Mouse (Mus musculus) adrenal gland, postnatal 36 days (tissue): ENCODE measurements around the gene Slc23a2. TPM values are rescaled to one million over a fixed set of nuclear protein-coding genes. Genes with fewer than 3 reads are reported as not detected.

ENCODE experiments used
- DNase-seq, 2 experiments: peaks; one replicate each; pipeline ENCODE4 v3.0.0; 2021; ENCODE audit warnings: mixed read lengths in 1 of 2
- total RNA-seq, 2 experiments: library from RNA; stranded (reverse); gene quantifications; 2 replicates each; pipeline ENCODE4 v1.2.3; 2021

The Slc23a2 gene
- total RNA-seq, 2 experiments from 2014 or later: 85.9 to 282 TPM

DNA sequence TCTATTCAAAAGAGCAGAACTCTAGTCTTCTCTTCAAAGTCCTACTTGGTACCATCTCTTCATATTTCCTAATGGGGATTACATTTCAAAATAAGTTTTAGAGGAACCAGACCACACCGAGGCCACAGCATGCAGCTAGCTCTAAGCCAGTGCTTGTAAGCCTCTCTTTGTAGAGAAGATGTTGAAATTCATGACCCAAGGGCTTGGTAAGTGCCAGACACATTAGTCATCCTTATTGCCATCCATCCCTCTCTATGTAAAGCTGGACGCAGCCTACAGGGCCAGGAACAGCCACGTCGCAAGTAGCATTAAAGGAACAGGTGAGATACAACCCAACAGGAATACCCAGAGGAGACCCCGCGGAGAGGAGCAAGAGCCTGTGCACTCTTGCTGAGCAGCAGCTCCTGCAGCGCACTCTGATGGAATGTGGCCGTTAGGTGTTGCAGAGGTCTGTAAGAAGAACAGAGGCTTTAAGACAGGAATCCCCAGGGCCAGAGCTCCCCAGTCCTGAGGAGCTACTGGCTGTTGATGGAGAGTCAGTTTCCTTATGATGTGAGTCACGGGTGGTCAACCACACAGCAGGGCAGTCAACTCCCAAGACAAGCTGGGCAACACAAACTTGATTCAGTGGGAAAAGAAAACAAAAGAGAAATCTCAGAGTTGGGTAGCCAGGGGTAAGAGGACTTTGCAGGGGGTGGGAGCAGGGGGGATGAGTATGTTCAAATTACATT lies 45.8 kb downstream of the Slc23a2 start:
- no peak for DNase-seq

DNA sequence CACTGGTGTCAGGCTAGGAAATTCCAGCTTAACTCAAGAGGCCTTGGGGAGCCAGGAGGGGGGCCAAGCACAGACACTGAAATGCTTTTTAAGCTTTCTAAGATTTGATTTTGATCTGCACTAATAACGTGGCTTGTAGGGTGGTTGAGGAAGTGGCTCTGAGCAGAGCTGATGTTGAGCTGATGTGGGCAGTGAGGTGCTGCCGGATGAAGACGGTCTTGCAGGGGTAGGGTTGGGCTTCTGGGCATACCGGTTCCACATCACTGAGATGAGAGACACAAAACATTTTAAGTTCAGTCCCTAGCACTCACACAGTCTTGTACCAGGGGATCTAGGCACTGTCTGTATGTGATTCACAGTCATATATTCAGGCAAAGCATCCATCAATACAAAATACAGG lies 46.5 kb downstream of the Slc23a2 start:
- DNase-seq: no peak

DNA sequence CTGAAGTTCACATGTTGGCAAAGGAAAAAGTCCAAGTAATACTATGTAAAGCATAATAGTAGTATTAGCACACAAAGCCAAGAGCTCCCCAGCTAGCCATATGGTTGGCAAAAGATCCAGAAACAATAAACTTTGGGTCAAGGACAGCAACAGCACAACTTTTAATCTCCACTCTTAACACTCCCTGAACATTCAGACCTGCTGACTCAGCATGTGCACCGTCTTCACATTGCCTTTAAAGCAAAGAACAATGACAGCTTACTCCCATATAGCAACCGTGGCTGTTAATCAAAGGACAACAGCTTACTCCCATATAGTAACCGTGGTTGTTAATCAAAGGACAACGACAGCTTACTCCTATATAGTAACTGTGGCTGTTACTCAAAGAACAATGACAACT lies 48.3 kb downstream of the Slc23a2 start:
- peak; percentile 58 to 64 for DNase-seq

DNA sequence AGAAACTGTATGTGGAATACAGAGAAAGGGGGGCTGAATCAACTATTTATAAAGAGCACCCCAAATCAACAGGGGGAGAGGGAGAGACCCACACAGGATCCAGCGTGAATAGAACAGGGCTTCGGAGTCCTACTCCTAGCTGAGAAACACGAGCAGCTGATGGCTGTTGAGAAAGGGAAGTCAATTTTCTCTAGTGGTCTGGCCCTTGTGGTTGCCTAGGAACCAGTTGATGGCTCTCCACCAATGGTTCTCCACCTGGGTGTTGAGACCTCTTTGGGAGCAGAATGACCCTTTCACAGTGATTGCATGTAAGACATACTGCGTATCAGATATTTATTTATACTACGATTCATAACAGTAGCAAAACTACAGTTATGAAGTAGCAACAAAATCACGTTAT lies 49.1 kb downstream of the Slc23a2 start:
- DNase-seq: no peak

DNA sequence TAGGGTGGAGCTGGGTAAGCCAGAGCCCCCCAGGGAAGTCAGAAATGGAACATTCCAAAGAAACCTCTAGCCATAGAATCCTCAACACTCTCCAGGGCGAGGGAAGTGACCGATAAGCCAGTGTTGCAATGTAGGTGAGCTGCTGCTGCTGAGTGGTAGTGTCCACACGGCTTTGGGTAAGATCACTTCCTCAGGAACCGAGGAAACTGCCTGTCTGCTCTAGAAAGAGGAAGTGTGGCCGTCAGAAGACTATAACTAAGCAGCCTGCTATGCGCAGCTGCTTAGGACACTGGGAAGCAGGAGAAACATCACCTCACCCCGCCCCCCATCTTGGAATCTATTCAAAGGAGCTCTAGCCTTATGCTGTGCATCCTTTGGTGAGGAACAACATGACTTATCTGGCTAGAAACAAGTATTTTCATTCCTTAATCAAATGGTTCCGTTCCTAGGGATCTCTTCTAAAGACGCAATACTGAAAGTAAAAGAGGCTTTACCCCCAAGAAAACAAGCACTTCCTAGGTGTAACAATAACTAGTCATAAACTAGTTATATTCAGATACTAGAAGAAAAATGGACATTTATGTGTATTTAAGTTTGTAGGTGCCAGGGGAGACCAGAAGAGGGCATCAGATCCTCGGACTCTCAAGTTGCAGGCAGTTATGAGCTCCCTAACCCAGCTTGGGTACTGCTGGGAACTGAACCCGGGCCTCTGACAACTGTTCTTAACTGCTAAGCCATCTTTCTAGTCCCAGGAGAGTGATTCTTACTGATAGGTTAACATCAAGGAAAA lies 50.3 kb downstream of the Slc23a2 start:
- DNase-seq: no peak

DNA sequence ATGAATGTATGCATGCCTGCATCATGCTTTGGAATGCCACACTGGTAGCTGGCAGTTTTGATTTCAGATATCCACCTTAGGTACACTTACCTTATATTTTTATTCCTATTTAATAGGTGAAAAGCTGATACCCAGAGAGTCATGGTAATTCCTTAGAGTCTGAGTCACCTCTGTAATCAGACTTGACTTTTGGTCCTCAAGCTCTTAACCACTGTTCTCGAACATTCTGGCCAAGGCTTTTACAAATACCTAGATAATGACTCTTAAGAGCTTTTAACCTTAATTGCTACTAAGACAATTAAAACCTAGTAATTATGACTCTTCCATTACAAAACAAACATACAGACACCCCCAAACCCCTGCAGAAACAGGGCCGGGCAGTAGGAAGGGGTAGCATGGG lies 51.2 kb downstream of the Slc23a2 start:
- DNase-seq: no peak

DNA sequence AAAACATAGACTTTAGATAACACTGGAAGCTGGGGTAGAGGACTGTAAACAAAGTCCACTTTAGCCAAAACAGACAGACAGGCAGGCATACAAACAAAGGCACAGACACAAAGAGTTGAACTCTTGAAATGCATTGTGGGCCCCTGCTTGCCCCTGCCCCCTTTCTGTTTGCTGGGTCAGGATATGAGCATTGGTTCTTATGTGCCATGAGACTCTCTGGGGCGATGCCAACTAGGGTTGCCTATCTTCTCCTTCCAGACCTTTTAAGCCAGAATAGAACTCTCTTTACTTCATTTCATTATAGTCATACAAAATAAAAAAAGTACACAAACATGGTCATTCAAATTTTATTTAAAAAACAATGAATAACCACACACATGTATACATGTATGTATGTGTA lies 51.6 kb downstream of the Slc23a2 start:
- no peak for DNase-seq

DNA sequence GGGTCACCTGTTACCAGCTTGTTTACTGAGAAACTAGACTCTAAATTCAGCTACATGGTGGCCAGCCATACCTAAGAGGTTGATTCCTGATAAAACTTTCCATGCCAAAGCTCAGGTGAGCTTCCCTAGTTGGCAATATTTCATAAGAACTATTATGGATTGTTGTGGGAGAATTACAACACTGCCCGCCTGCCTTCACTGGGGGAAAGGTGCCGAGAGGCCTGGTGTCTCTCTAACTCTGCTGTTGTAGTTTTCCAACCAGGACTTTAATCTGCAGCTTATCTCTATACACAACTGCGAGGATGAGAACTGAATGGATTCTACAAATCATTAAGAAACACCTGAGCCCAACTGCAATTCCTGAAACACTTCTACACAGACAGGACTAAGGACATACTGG lies 52.2 kb downstream of the Slc23a2 start:
- DNase-seq: no peak

DNA sequence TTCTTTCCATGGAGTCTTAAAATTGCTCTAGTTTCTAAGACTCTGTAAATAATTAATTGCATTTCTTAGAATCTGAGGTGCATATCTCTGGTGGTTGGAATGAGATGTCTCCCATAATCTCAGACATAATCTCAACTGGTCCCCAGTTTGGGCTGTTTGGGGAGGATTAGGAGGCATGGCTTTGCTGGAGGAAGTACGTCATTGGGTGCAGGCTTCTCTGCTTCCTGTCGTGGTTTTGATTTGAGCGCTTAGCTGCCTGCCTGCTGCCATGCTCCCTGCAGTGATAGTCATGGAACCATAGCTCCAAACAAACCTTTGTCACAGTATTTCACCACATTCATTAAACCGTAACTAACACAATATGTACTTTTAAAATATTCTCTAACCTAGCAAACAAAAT lies 53.2 kb downstream of the Slc23a2 start:
- no peak for DNase-seq

DNA sequence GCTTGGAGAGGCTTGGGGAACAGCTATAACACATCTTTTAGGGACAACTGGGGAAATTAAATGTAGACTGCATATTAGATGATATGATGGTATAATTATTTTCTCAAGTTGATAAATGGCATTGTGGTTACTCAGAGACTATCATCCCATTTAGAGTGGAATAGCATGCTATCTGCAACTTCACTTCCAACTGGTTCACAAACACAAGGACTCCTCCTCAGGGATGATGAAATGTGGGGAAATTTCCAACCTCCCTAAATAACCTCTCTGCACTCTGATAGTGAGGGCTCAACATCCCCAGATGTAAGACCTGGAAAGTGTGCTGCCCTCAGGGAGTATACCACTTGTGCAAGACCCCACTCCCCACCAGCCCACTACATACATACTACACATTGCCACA lies 60.1 kb downstream of the Slc23a2 start:
- no peak for DNase-seq

DNA sequence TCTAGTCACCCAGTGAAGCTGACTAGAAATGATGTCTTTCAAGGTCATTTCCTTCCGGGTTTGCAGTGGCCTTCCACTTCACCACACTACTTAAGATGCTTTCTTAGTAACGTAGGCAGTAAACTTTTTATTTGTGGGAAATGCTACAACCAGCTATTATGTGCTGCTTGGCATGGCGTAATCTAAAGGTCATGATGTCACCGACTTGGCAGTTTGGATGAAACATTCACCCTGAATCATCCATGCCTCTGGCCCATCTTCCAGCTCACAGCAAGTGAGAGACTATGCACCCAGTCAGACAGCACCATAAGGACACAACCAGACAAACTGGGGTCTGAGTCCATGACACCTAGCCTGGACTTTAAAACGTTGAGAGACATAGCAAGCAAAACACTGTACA lies 60.5 kb downstream of the Slc23a2 start:
- peak; percentile 71 to 78 for DNase-seq

DNA sequence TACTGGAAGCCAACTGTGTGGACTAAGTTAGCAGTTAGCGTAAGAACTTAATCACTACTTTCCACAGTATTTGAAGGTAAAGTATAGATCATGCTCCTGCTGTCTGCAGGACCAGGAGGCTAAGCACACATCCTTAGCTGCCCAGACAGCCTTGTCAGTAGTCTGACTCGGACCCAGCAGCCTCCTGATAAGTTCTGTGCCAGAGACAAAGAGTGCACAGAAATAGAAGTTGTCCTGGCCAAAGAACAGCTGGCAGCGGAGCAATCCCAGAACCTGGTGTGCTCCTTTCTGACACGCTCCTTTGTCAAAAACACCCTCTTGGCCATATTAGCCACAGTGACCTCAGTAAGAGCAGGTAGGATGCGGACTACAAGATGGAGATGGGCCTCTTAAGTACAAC lies 65.8 kb downstream of the Slc23a2 start:
- no peak for DNase-seq

DNA sequence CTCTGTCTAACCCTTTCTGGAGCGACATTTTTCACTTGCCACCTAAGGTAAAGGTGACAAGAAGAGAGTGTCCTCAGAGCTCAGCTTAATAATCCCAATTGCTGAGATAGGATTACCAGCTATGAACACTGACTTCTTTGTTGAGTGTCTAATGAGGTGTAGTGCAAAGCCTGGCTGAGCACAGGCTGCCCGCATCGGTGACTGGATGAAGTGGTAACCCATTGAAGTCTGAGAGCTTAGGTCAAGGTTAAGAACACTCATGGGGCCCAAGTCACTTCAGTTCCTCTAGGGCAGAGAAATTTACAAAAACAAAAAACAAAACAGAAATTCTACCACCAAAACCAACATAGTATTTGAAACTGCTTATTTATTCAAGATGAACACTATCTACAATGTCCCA lies 71.9 kb downstream of the Slc23a2 start:
- no peak for DNase-seq

DNA sequence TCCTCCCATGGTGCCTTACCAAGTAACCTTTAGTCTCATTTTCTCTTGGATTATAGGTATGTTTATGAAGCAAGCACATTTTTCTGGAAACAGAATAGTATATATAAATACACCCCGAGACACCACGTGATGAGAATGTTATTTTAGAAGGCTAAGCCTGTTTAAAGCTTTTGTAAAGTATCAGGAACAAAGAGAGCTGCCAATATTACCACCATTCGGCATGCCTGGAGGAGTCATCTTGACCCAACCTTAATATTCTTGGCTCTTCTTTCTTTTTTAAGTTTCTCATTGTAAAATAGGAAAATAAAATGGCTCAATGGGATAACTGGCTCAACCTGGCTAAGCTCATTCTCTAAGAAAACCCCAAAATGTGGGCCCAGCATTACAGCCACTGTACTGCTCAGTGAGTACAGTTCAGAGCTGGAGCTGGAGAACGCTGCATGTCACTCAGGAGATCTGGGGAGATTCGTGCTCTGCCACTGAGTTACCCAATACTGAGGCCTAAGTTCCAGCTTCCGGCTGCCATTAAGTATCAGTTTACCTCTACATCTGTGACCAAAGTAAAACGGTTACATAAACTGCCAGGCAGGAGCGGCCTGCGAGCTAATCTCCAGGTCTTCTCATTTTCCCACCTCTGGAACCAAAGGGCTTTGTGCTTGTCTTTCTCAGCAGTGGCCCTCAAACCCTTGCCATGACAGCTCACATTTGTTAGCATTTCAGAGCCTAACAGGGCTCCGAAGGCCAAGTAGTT lies 74.7 kb downstream of the Slc23a2 start:
- no peak for DNase-seq

DNA sequence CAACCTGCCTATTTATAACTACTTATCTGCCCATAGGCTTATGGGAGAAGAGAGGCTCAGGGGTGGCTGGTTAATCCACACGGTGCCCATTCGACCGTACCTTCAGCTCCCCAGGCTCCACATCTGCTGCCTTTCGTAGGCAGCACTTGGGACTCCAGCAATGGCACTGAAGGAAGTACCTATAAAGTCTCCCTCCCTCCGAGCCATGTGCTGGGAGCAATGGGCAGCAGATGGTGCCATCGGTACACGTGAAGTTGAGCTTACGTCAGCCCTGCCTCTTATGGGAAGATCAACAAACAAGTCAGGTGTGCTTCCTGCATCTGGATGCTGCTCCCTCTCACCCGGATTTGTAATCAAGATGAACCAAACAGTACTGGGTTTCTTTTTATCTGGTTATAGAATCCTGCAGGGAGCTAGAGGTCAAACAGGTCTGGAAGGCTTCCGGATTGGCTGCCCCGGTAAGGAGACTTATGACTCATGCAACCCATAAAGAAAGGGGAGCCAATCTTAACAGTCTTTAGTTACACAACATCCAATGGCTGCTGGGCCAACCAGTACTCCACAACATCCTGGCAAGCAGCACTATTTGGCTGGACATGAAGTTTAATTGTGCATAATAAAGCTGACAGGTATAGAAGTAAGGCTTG lies 80.6 kb downstream of the Slc23a2 start:
- no peak for DNase-seq

DNA sequence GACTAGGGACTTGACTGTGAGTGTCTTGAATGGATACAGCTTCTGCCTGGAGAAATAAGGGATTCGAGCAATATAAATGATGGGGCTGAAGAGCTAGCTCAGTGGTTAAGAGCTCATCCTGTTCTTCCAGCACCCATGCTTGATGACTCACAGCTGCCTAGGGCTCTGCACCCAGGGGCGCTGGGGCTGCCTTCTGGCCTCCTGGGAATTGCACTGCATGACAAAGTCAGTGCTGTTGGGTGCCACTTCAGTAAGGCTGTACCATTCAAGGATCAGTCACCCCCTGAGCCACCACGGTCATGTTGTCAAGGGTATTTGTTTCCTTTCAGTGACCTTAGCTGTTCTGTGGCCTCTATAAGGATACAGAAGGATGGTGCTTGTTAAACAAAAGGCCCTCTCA lies 81.1 kb downstream of the Slc23a2 start:
- DNase-seq: no peak

DNA sequence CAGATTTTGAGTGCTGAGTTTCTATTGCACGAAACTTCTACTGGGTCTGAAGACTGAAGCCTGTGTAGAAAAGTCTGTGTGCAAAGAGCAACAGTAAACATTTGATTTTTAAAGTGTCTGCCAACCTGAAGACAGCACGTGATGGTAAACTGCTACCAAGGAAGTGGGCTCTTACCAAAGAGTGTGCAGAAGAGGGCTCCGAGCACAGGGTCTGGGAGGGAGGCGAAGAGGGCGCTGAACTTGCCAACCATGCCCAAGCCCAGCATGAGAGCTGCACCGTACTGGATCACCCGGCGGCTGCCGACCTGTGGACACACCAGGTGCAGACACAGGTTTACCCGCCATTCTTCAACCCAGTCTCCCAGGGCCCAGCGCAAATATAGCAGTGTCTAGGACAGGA lies 83.0 kb downstream of the Slc23a2 start:
- no peak for DNase-seq

DNA sequence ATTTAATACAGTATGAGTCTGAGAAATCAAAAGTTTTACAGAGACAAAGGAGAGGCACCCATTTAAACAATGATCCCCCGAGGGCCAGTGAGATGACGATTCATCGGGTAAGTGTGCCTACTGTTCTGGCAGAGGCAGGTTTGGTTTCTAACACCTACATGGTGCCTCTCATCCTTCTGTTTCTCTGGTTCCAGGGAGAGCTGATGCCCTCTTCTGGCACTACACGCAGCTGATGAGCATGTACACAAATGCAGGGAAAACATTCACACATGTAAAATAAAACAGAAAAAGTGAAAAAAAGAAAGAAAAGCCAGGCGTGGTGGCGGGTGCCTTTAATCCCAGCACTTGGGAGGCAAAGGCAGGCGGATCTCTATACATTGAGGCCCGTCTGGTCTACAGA lies 85.0 kb downstream of the Slc23a2 start:
- DNase-seq: no peak

DNA sequence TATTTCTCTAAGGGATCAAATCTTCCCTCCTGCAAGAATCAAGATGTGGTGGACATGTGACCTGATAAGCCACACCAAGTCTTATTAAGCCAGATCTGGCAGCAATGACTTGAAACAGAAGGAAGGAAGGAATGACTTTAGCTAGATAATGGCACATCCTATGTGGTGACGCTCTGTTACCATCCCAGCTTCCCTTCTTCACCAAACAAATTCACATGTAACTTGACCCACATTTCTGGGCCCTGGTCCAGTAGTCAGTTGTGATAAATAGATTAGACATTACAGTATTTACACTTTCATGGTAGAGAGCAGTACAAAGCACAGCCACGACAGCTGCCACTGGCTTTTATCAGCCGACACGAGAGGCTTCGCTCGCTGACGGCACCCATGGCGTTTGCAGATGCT lies 89.6 kb downstream of the Slc23a2 start:
- no peak for DNase-seq

DNA sequence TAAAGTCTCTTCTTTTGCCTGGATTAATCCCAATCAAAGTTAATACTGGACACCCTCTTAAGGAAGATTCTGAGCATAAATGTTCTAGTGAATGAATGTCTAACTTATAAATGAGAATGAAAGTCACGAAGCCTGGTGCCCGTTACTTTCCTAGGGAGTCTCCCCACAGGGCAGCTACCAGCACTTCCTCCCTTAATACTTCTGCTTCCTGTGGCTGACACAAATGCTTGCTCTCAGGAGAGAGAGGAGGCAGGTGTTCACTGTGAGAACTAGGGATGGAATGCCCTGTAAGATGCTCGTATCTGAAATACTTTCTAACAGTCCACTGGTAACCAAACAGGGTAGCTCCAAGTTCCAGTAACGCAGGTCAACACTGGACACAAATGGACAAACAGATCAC lies 91.1 kb downstream of the Slc23a2 start:
- DNase-seq: no peak

DNA sequence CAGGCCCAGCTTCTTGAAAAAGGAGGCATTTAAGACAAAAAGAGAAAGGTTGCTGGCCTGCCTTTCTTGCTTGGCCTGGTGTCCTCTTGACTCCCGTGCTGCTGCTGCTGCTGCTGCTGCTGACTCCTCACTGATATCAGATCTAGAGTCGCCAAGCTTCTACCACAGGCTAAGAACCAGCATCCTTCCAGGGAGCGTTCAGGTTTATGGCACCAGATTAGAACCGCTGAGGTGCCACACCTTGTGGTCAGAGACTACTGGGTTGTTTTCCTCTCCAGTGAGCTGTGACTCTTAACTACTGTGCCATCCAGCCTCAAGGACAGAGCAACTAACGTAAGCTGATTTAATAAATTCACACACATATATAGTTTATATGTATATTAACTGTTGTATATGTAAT lies 93.1 kb downstream of the Slc23a2 start:
- DNase-seq: no peak

DNA sequence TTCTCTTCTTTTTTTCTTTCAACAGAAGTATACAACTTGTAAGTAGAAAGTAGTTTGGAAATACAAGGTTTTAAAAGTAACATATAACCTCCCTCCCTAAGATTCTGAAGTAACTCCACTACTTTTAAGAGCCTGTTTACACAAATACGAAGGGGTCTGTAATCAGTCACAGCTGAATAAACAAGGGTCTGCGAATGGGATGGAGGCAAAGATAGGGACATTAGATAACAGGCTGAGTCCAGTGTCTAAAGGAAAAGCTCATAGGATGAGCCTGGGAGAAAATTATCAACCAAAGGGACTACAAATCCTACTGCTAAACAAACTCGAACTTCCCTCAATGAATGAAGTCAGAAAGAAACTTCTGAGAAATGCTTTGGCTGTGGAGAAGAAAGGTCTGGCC lies 95.0 kb downstream of the Slc23a2 start:
- DNase-seq: no peak

DNA sequence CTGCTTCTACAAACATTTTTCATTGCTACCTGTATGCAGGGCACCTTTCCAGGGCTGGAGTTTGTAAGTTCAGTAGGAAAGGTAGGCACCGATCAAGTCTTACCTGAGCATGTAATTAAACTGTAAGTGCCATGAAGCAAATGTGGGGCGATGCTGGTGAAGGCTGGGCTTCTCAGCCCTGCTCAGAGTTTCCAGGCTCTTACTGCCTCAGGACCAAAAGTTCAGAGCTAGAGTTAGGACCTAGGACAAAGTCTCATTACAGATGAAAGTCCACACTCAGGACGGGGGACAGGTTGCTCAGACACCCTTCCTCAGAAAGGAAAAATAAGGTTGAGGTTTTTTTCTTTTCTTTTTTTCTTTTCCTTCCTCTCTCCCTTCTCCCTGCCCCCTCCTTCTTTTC lies 95.4 kb downstream of the Slc23a2 start:
- no peak for DNase-seq
